Mouse (Mus musculus): Measurements from ENCODE around the gene Abcc10.

- TF ChIP-seq CTCF (IDR thresholded peaks at IDR 0.05; ENCODE audit: control insufficient read depth, insufficient read depth, insufficient read length) (no peak), USF1 (IDR thresholded peaks at IDR 0.05; ENCODE audit: low read depth) (no peak), FOSL1 (IDR thresholded peaks at IDR 0.05; ENCODE audit: insufficient read depth, low read length, poor library complexity, severe bottlenecking) (no peak), MYOG (IDR thresholded peaks at IDR 0.05; ENCODE audit: control insufficient read depth, extremely low read depth, insufficient read length) (no peak), CEBPB (IDR thresholded peaks at IDR 0.05; ENCODE audit: low read depth) (no peak), MAX (IDR thresholded peaks at IDR 0.05) (no peak), MYOD1 (IDR thresholded peaks at IDR 0.05; ENCODE audit: control insufficient read depth, insufficient read length, low read depth) (no peak)
Measured at GRCm38 (mm10) chr17:46278011-46278765, 50.0 kb downstream of the Abcc10 start.

All from C2C12 (cell line).